ENCODE assay signal across 18 mouse cellular contexts in genomic region chr2:34620778-34621415, GRCm38 (mm10).
DNase-seq lines count a peak whose midpoint lies in the region; ATAC-seq lines count a peak whose summit lies in the region.
"Had no signal": no experiment of that assay in that cellular context is flagged by ENCODE, and none has a peak within 500 bp of the region (broad histone marks: within the 10 kb centered on the region; RNA-seq: fewer than 3 reads in every experiment).

No protein-coding gene starts in this region.

- H3K36me3 ChIP-seq in heart, embryonic 12.5 days: peaks cover 19% of the 10 kb centered on the region
- no peaks in the 10 kb centered on the region for H3K36me3 ChIP-seq in intestine, embryonic 15.5 days
- H3K36me3 ChIP-seq: liver, embryonic 15.5 days had no signal

- ATAC-seq in heart, embryonic 12.5 days (ENCODE audit: insufficient number of reproducible peaks, low FRiP score): 0 out of 2 replicates have a peak, but pooled peaks have one; percentile 44
- peak; percentile 56 for ATAC-seq in intestine, embryonic 15.5 days
- no peak for ATAC-seq in monocyte, adult 5-6 weeks (replicated peaks; ENCODE audit: insufficient number of reproducible peaks, low FRiP score, low TSS enrichment, poor library complexity, severe bottlenecking)
- ATAC-seq: forebrain, postnatal 0 days had no signal

- no peaks in the 10 kb centered on the region for H3K9me3 ChIP-seq in heart, embryonic 12.5 days (replicated peaks)
- no peaks in the 10 kb centered on the region for H3K9me3 ChIP-seq in intestine, embryonic 15.5 days
- H3K9me3 ChIP-seq: embryonic facial prominence, embryonic 10.5 days; hindbrain, embryonic 12.5 days; liver, embryonic 15.5 days had no signal

- no peak overlapping the region for H3K4me3 ChIP-seq in heart, embryonic 12.5 days
- no peak overlapping the region for H3K4me3 ChIP-seq in intestine, embryonic 15.5 days (replicated peaks)
- H3K4me3 ChIP-seq: embryonic facial prominence, embryonic 10.5 days; hindbrain, embryonic 12.5 days; liver, embryonic 15.5 days had no signal

- peaks cover 39% of the 10 kb centered on the region for H3K4me1 ChIP-seq in heart, embryonic 12.5 days (replicated peaks)
- peaks cover 5% of the 10 kb centered on the region; the same call in 1 of the 2 replicates for H3K4me1 ChIP-seq in intestine, embryonic 15.5 days (replicated peaks)
- H3K4me1 ChIP-seq: liver, embryonic 15.5 days had no signal

- 44% methylated on average over 10 of the region's 10 CpGs for WGBS in heart, embryonic 12.5 days
- 51% methylated on average over 10 of the region's 10 CpGs for WGBS in intestine, embryonic 15.5 days

- no peak overlapping the region for H3K9ac ChIP-seq in heart, embryonic 12.5 days
- H3K9ac ChIP-seq in intestine, embryonic 15.5 days: no peak overlapping the region
- H3K9ac ChIP-seq: forebrain, postnatal 0 days; hindbrain, embryonic 12.5 days; liver, embryonic 15.5 days had no signal

- DNase-seq in heart, adult 11 months: no peak
- peak; percentile 11 for DNase-seq in urinary bladder, postnatal 25 days (ENCODE audit: low spot score)
- no peak for DNase-seq in urinary bladder, postnatal 14 days (ENCODE audit: low spot score)
- no peak for DNase-seq in kidney, adult 9 months
- DNase-seq in frontal cortex, postnatal 10 days (ENCODE audit: low spot score in 2 of 2): no peak
- DNase-seq: adrenal gland, postnatal 36 days; cerebellum, adult 9-11 months; forebrain, postnatal 0 days; liver; lung, postnatal 10 days had no signal

- H3K4me2 ChIP-seq in heart, embryonic 12.5 days: no peak overlapping the region
- H3K4me2 ChIP-seq in intestine, embryonic 15.5 days (replicated peaks): no peak overlapping the region
- H3K4me2 ChIP-seq: heart, embryonic 11.5 days; hindbrain, embryonic 12.5 days; liver, embryonic 15.5 days; midbrain, embryonic 11.5 days had no signal

- H3K27me3 ChIP-seq in heart, embryonic 12.5 days (replicated peaks): no peaks in the 10 kb centered on the region
- no peaks in the 10 kb centered on the region for H3K27me3 ChIP-seq in intestine, embryonic 15.5 days (replicated peaks)
- H3K27me3 ChIP-seq: hindbrain, embryonic 12.5 days; liver, embryonic 15.5 days had no signal

- no peak overlapping the region for H3K27ac ChIP-seq in heart, embryonic 12.5 days (ENCODE audit: poor library complexity, severe bottlenecking)
- H3K27ac ChIP-seq in intestine, embryonic 15.5 days: no peak overlapping the region
- H3K27ac ChIP-seq: embryonic facial prominence, embryonic 10.5 days; hindbrain, embryonic 12.5 days; liver, embryonic 15.5 days had no signal
